In genomic region chr4:100963796-100964195, GRCm38 (mm10) we compare ENCODE assay signal across 26 mouse cellular contexts. TPM values are rescaled to one million over a fixed set of nuclear protein-coding genes. Genes with fewer than 3 reads are reported as not detected.
"Had no signal": no experiment of that assay in that cellular context is flagged by ENCODE, and none has a peak within 500 bp of the region (broad histone marks: within the 10 kb centered on the region; RNA-seq: fewer than 3 reads in every experiment).

No protein-coding gene starts in this region.

- ATAC-seq: midbrain, embryonic 13.5 days; midbrain, embryonic 16.5 days had no signal

- H3K27ac ChIP-seq: left cerebral cortex, adult 2 months; limb, embryonic 12.5 days; liver, embryonic 15.5 days; lung, embryonic 15.5 days; midbrain, embryonic 10.5 days; midbrain, embryonic 13.5 days; neural tube, embryonic 13.5 days; stomach, postnatal 0 days had no signal

- H3K9me3 ChIP-seq: limb, embryonic 12.5 days; liver, embryonic 15.5 days; lung, embryonic 15.5 days; midbrain, embryonic 10.5 days; midbrain, embryonic 13.5 days; neural tube, embryonic 13.5 days had no signal

- H3K9ac ChIP-seq: limb, embryonic 12.5 days; liver, embryonic 15.5 days; lung, embryonic 15.5 days; midbrain, embryonic 13.5 days; neural tube, embryonic 13.5 days had no signal

- H3K4me2 ChIP-seq: limb, embryonic 12.5 days; liver, embryonic 11.5 days; liver, embryonic 15.5 days; lung, embryonic 15.5 days; midbrain, embryonic 13.5 days; neural tube, embryonic 13.5 days had no signal

- H3K4me3 ChIP-seq: left cerebral cortex, adult 2 months; limb, embryonic 12.5 days; liver, embryonic 15.5 days; lung, embryonic 15.5 days; megakaryocyte, embryonic 14.5 days; midbrain, embryonic 10.5 days; midbrain, embryonic 13.5 days; myocyte; neural tube, embryonic 13.5 days had no signal

- H3K27me3 ChIP-seq: limb, embryonic 12.5 days; liver, embryonic 15.5 days; lung, embryonic 15.5 days; megakaryocyte, embryonic 14.5 days; midbrain, embryonic 13.5 days; neural tube, embryonic 13.5 days had no signal

- H3K36me3 ChIP-seq: liver, embryonic 15.5 days had no signal

- H3K4me1 ChIP-seq: liver, embryonic 15.5 days; lung, embryonic 15.5 days; megakaryocyte, embryonic 14.5 days; midbrain, embryonic 10.5 days; neural tube, embryonic 13.5 days had no signal

- DNase-seq: kidney, adult 18-20 months; kidney, adult 9 months; kidney, postnatal 10 days; kidney, postnatal 36 days; layer of hippocampus, postnatal 36 days; lung, adult 18-20 months; lung, postnatal 10 days; lung, postnatal 36 days; right cerebral cortex, postnatal 14 days; right cerebral cortex, postnatal 4 days; thymus, adult 2 months; thymus, postnatal 14 days; thymus, postnatal 4 days had no signal

RNA-seq across cellular contexts. Expression of gene Gm10577, which starts 56.7 kb away (rescaled TPM):
- polyA plus RNA-seq: limb, embryonic 12.5 days; liver, embryonic 11.5 days; liver, embryonic 15.5 days; lung, embryonic 15.5 days; midbrain, embryonic 10.5 days; midbrain, embryonic 13.5 days; midbrain, embryonic 16.5 days; myocyte; neural tube, embryonic 13.5 days; stomach, embryonic 14.5 days; stomach, postnatal 0 days; thymus, adult 2 months had no signal
